Mouse (Mus musculus) liver, embryonic 12.5 days (tissue): ENCODE data around the gene Fbxl8. TPM values are rescaled to one million over a fixed set of nuclear protein-coding genes. Genes with fewer than 3 reads are reported as not detected.

Experiments used
- ATAC-seq: fragments of 200-750 bp; cut with Nextera tagmentation; 2 replicates; pipeline ENCODE4 v1.8.0; 2017; ENCODE audit warnings: moderate number of reproducible peaks, mild to moderate bottlenecking, moderate library complexity
- H3K27ac ChIP-seq: fragments of 300-500 bp; sonication (generic); 2 replicates; pipeline ENCODE4 v1.5.1; 2016; ENCODE audit warnings: mild to moderate bottlenecking
- H3K27me3 ChIP-seq: fragments of 300-500 bp; sonication (generic); replicated peaks from 2 replicates; pipeline ENCODE4 v1.6.1; 2016; ENCODE audit warnings: mild to moderate bottlenecking, moderate library complexity
- H3K36me3 ChIP-seq: fragments of 300-500 bp; sonication (generic); 2 replicates; pipeline ENCODE4 v1.6.1; 2016; ENCODE audit warnings: mild to moderate bottlenecking, moderate library complexity
- H3K4me1 ChIP-seq: fragments of 300-500 bp; sonication (generic); 2 replicates; pipeline ENCODE4 v1.6.1; 2016
- H3K4me2 ChIP-seq: fragments of 300-500 bp; sonication (generic); 2 replicates; pipeline ENCODE4 v1.6.1; 2016; ENCODE audit warnings: mild to moderate bottlenecking, moderate library complexity
- H3K4me3 ChIP-seq: fragments of 300-500 bp; sonication (generic); 2 replicates; pipeline ENCODE4 v1.5.1; 2016; ENCODE audit warnings: mild to moderate bottlenecking, moderate library complexity
- H3K9ac ChIP-seq: fragments of 300-500 bp; sonication (generic); 2 replicates; pipeline ENCODE4 v1.6.1; 2016; ENCODE audit warnings: mild to moderate bottlenecking, moderate library complexity
- H3K9me3 ChIP-seq: fragments of 300-500 bp; sonication (generic); replicated peaks from 2 replicates; pipeline ENCODE4 v1.6.1; 2016; ENCODE audit warnings: mild to moderate bottlenecking, moderate library complexity
- WGBS: fragments of 180-500 bp; shearing (Covaris S2); methylation state at CpG from one replicate; pipeline ENCODE4 v1.1.7; 2016; ENCODE audit not compliant: insufficient replicate concordance; 5-methylcytosine and 5-hydroxymethylcytosine counted together
- microRNA counts: library from miRNA; unstranded; fragments of <30 nt; microRNA quantifications from one replicate; lab custom pipeline; 2017
- microRNA-seq: library from miRNA; unstranded; fragments of <30 nt; microRNA quantifications from one replicate; pipeline ENCODE4, GENCODE M21; 2017
- polyA plus RNA-seq: library from polyadenylated mRNA; unstranded; fragments of >200 nt; fragmentation: Nextera tagmentation; extraction: Ambion mirVana; gene quantifications from 2 replicates; pipeline ENCODE4 v1.2.1, GENCODE M21; 2016

The Fbxl8 gene
- polyA plus RNA-seq, 1 experiment from 2014 or later, result 1.2 TPM

DNA sequence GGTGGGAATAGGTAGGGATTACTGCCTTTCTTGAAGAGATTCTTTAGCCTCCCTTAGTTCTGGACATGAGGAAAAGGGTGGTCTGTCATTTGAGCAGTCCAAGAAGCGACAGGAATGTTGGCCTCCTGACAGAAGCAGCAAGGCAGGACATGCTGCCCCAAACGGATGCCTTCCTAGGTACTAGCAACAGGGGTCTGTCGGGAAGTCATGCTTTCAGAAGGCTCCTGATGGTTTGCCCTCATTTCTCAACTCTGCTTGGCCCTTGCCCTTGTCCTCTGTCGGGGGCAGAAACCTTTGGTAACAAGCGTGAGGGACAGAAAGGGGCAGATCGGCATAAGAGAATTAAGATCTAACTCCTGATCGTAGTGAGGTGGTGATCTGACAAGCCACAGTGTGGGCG is 45.7 kb downstream of the Fbxl8 start:
- no peak overlapping the region for H3K4me2 ChIP-seq
- H3K36me3 ChIP-seq, result peaks cover 100% of the 10 kb centered on the region
- 0 out of 2 replicates have a peak overlapping the region, but pooled peaks have one; percentile 25 for H3K27ac ChIP-seq
- ATAC-seq, result no peak
- no peak overlapping the region for H3K4me3 ChIP-seq
- peaks cover 56% of the 10 kb centered on the region for H3K4me1 ChIP-seq
- no peaks in the 10 kb centered on the region for H3K9me3 ChIP-seq
- no peak overlapping the region for H3K9ac ChIP-seq
- WGBS, result 82% methylated on average over 8 of the region's 8 CpGs
- H3K27me3 ChIP-seq, result no peaks in the 10 kb centered on the region

GRCm38 (mm10) chr8:105311718-105312117 is 47.3 kb downstream of the Fbxl8 start:
- ATAC-seq, result peak; percentile 68

DNA sequence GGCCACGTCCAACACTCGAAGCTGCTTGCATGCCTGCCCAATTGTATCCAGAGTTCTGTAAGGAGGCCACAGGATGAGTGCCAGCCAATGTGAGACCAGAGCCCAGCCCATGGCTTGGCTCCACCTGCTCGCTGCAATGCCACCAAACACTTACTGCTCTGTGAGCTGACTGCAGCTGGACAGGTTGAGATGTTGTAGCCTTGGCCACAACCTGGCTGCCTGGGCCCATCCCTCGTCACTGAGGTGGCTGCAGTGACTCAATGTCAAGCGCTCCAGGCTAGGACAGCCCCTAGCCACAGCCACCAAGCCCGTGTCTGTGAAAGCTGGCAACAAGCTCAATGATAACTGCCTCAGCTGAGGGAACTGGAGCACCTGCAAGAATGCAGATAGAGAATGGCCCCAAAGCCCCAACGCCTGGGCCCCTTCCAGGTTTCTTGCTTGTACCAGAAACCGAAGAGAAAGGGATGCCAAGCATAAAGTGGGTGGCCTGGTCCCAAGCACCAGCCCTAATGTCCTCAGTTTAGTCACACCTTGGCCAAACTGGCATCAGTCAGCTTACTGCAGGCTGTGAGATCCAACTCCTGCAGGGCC is 48.5 kb downstream of the Fbxl8 start:
- peaks cover 100% of the 10 kb centered on the region for H3K36me3 ChIP-seq
- H3K9ac ChIP-seq, result peak overlapping the region; percentile 60
- peak overlapping the region; percentile 59 for H3K4me2 ChIP-seq

More at GRCm38 (mm10) chr8:105311718-105312117, 47.3 kb downstream of the Fbxl8 start:
- no peak overlapping the region for H3K4me3 ChIP-seq
- 0 out of 2 replicates have a peak overlapping the region, but pooled peaks have one; percentile 60 for H3K9ac ChIP-seq
- peaks cover 52% of the 10 kb centered on the region for H3K4me1 ChIP-seq
- no peaks in the 10 kb centered on the region for H3K27me3 ChIP-seq
- peak overlapping the region; percentile 79 for H3K27ac ChIP-seq
- 13% methylated on average over 1 of the region's 1 CpGs for WGBS
- H3K4me2 ChIP-seq, result 0 out of 2 replicates have a peak overlapping the region, but pooled peaks have one; percentile 59
- no peaks in the 10 kb centered on the region for H3K9me3 ChIP-seq
- peaks cover 100% of the 10 kb centered on the region for H3K36me3 ChIP-seq

DNA sequence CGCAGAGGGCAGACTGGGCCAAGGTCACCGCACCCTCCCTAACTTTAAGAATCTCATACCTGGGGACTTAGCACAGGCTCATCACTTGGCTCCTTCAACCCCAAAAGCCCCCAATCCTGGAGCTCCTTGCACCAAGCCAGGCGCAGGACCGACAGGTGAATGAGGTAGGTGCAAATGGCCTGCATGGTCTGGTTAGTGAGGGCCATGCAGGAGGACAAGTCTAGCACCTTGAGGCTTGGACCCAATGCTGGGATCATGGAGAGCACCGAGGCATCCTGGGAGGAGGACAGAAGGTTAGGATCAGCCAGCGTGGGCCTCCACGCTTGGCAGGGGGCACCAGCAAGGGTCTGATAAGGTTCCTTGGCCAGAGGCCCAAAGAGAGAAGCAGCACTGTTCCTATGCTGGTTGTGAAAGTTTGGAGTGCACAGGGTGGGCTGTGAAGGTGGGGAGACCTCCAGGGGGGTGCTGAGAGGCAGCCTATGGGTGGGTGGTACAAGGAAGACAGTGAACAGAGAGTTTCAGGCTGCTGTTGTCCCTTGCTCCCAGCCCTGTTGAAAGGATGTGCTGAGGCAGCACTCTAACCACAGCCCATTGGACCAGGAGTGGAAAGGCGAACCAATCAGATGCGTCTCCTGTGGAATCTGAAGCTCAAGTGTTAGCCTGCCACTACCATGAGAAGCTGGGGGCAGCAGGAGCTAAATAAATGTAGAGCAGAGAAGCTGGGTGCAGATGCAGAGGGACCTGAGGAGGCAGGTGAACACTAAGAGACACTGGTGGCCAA is 49.4 kb downstream of the Fbxl8 start:
- Histone ChIP-seq H3K4me1 (peaks cover 67% of the 10 kb centered on the region), H3K27me3 (no peaks in the 10 kb centered on the region), H3K9me3 (no peaks in the 10 kb centered on the region), H3K36me3 (peaks cover 100% of the 10 kb centered on the region), H3K4me3 (no peak overlapping the region), H3K27ac (peak overlapping the region; percentile 79), H3K4me2 (peak overlapping the region; percentile 59), H3K9ac (peak overlapping the region; percentile 60)
- 78% methylated on average over 9 of the region's 9 CpGs for WGBS
- peak; percentile 27; the same call in 1 of the 2 replicates for ATAC-seq

More for the DNA sequence above, 48.5 kb downstream of the Fbxl8 start:
- WGBS, result 55% methylated on average over 8 of the region's 8 CpGs
- Histone ChIP-seq H3K27ac (peak overlapping the region; percentile 79), H3K27me3 (no peaks in the 10 kb centered on the region), H3K4me1 (peaks cover 59% of the 10 kb centered on the region), H3K9me3 (no peaks in the 10 kb centered on the region), H3K4me3 (peak overlapping the region; percentile 8; the same call in 1 of the 2 replicates)
- ATAC-seq, result peak; percentile 74

DNA sequence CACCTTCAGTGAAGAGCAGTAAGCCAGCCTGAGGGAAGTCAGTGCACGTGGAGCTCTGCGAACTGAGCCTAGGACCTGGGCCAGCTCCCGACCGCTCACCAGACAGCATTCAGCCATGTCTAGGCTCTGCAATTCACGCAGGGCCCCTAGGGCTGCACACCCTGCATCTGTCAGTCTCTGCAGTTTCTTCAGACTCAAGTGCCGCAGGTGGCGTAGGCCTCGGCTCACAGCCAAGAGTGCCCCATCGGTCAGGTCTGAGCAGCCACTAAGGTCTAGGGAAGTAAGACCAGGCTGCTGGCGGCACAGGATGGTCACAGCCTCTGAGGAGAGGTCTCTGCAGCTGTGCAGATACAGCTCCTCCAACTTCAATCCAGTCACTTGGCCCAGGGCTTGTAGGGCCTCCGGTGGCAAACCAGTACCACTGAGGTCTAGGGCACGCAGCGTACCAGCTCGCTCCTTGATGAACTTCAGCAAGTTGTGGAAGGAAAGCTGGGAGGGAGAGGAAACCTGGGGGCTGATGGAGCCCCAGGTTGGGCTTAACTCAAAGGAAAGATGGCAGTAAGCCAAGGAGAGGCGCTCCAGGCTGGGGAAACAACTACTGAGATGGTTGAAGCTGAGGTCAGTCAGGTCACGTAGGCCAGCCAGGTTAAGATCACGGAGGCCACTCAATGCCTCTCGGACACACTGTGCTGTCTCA is 50.8 kb downstream of the Fbxl8 start:
- 91% methylated on average over 18 of the region's 18 CpGs for WGBS
- H3K9me3 ChIP-seq, result no peaks in the 10 kb centered on the region
- H3K4me1 ChIP-seq, result peaks cover 81% of the 10 kb centered on the region
- H3K27ac ChIP-seq, result peak overlapping the region; percentile 79
- no peak overlapping the region for H3K4me3 ChIP-seq
- no peak for ATAC-seq
- H3K4me2 ChIP-seq, result no peak overlapping the region
- peak overlapping the region; percentile 29; the same call in 1 of the 2 replicates for H3K9ac ChIP-seq
- H3K27me3 ChIP-seq, result no peaks in the 10 kb centered on the region
- peaks cover 100% of the 10 kb centered on the region for H3K36me3 ChIP-seq

GRCm38 (mm10) chr8:105317941-105318340 is 53.5 kb downstream of the Fbxl8 start:
- Histone ChIP-seq H3K36me3 (peaks cover 95% of the 10 kb centered on the region), H3K9ac (no peak overlapping the region), H3K27ac (0 out of 2 replicates have a peak overlapping the region, but pooled peaks have one; percentile 36), H3K9me3 (no peaks in the 10 kb centered on the region), H3K27me3 (no peaks in the 10 kb centered on the region), H3K4me1 (peaks cover 82% of the 10 kb centered on the region), H3K4me2 (no peak overlapping the region), H3K4me3 (no peak overlapping the region)
- ATAC-seq, result no peak
- 87% methylated on average over 4 of the region's 4 CpGs for WGBS

GRCm38 (mm10) chr8:105318662-105319190 is 54.3 kb downstream of the Fbxl8 start:
- Histone ChIP-seq H3K4me2 (peak overlapping the region; percentile 40; the same call in 1 of the 2 replicates), H3K36me3 (peaks cover 89% of the 10 kb centered on the region), H3K9ac (no peak overlapping the region), H3K27me3 (no peaks in the 10 kb centered on the region), H3K27ac (peak overlapping the region; percentile 72), H3K4me1 (peaks cover 82% of the 10 kb centered on the region), H3K4me3 (no peak overlapping the region), H3K9me3 (no peaks in the 10 kb centered on the region)
- no peak for ATAC-seq
- WGBS, result 79% methylated on average over 11 of the region's 11 CpGs

MicroRNAs encoded within 50 kb of the gene (microRNA counts, 519-probe panel; counts per million panel counts)
- microRNA mmu-miR-328 (lab: Ali Mortazavi, UCI), result 582 counts per million, percentile 70 among the panel's probes with 10 or more counts

Small RNA genes lying within 50 kb of the gene (microRNA-seq; reads per million reads assigned to microRNA genes)
- gene Gm27320, result not detected
- 421 reads per million, percentile 65 among the genes with 10 or more reads in this experiment for gene Mir328

Other genes with a start within 250 kb of the Fbxl8 start
- not detected in 2 replicates for gene Ces3a, start 216.0 kb upstream of the Fbxl8 start, polyA plus RNA-seq
- not detected in 2 replicates for gene Ces3b, start 180.9 kb upstream of the Fbxl8 start, polyA plus RNA-seq
- not detected in 2 replicates for gene Ces4a, start 132.8 kb upstream of the Fbxl8 start, polyA plus RNA-seq
- gene Cbfb, start 94.0 kb upstream of the Fbxl8 start, polyA plus RNA-seq, result 19.1 and 19.6 TPM in 2 replicates
- 16.7 and 18.8 TPM in 2 replicates for gene D230025D16Rik, start 39.5 kb upstream of the Fbxl8 start, polyA plus RNA-seq
- gene B3gnt9, start 9.5 kb upstream of the Fbxl8 start, polyA plus RNA-seq, result 3.5 and 3.6 TPM in 2 replicates
- 17.7 and 18.3 TPM in 2 replicates for gene Tradd, start within 50 bp of the Fbxl8 start, polyA plus RNA-seq
- not detected in 2 replicates for gene Hsf4, start 5.2 kb downstream of the Fbxl8 start, polyA plus RNA-seq
- gene Nol3, start 11.5 kb downstream of the Fbxl8 start, polyA plus RNA-seq, result 0.12 and 0.18 TPM in 2 replicates
- 1.6 TPM in 2 replicates for gene 4931428F04Rik, start 25.2 kb downstream of the Fbxl8 start, polyA plus RNA-seq
- 11.9 and 13.8 TPM in 2 replicates for gene Exoc3l, start 31.5 kb downstream of the Fbxl8 start, polyA plus RNA-seq
- gene E2f4, start 33.0 kb downstream of the Fbxl8 start, polyA plus RNA-seq, result 239 TPM in 2 replicates
- 2.7 and 3.0 TPM in 2 replicates for gene Elmo3, start 41.0 kb downstream of the Fbxl8 start, polyA plus RNA-seq
- gene Lrrc29, start 61.6 kb downstream of the Fbxl8 start, polyA plus RNA-seq, result 9.9 and 10.0 TPM in 2 replicates
- 106 and 109 TPM in 2 replicates for gene Tmem208, start 61.7 kb downstream of the Fbxl8 start, polyA plus RNA-seq
- 1.2 and 1.4 TPM in 2 replicates for gene Fhod1, start 83.3 kb downstream of the Fbxl8 start, polyA plus RNA-seq
- gene Slc9a5, start 84.2 kb downstream of the Fbxl8 start, polyA plus RNA-seq, result 0.42 and 0.48 TPM in 2 replicates
- gene Plekhg4, start 108.6 kb downstream of the Fbxl8 start, polyA plus RNA-seq, result not detected in 2 replicates
- gene Kctd19, start 148.9 kb downstream of the Fbxl8 start, polyA plus RNA-seq, result not detected in 2 replicates
- 0.07 and 0.18 TPM in 2 replicates for gene Lrrc36, start 148.9 kb downstream of the Fbxl8 start, polyA plus RNA-seq
- 1.2 and 1.4 TPM in 2 replicates for gene Tppp3, start 206.9 kb downstream of the Fbxl8 start, polyA plus RNA-seq
- gene Zdhhc1, start 232.3 kb downstream of the Fbxl8 start, polyA plus RNA-seq, result 4.0 and 4.6 TPM in 2 replicates